Mouse (Mus musculus) 3134 (cell line): ENCODE measurements at regions not wholly inside any gene's neighbourhood (a gene's known extent, or its start where the extent isn't known, plus 50 kb on each side); places are given as distances from the start of the nearest gene placed in this dataset.

ENCODE experiments used
- DNase-seq: peaks from one replicate; pipeline ENCODE4 v3.0.0-alpha.2; 2011; ENCODE audit warnings: low spot score; ENCODE audit not compliant: insufficient read length; ENCODE audit errors: extremely low read depth

DNA sequence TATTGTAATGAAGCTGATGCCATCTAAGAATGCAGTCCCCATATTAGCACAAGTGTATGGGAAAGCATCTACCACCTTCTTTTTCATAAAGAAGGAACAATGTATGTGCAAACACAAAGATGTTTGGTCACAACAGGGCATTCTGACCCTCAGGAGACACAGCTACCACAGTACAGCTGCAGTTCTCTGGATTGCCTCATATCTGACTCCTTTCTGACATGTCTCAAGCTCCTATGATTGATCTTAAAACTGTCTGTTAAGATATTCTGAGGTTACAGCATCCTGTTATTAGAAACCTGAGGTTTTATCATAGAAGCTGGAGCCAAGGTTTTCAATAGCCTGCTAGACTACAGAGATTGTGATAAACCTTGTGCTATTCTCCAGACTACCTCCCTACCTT, 813.0 kb downstream of the Ryr2 start:
- DNase-seq, result no peak

DNA sequence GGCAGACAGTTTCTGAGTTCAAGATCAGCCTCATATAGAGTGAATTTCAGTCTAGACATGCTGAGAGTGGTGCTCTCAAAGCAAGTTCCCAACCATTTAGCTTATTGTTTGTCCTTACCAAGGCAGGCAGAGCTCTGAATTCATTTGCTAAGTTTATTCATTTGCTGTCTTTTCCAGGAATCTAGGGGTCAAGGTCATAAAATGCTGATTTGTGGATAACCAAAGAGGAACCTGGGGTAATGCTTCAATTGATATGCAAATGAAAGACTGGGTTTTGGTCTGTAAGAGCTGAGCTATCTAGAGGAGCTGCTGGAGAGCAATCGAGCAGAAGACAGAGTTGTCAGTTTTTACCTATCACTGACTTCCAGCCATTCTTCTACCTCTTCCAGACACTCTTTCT, 832.8 kb downstream of the Ryr2 start:
- DNase-seq, result no peak

DNA sequence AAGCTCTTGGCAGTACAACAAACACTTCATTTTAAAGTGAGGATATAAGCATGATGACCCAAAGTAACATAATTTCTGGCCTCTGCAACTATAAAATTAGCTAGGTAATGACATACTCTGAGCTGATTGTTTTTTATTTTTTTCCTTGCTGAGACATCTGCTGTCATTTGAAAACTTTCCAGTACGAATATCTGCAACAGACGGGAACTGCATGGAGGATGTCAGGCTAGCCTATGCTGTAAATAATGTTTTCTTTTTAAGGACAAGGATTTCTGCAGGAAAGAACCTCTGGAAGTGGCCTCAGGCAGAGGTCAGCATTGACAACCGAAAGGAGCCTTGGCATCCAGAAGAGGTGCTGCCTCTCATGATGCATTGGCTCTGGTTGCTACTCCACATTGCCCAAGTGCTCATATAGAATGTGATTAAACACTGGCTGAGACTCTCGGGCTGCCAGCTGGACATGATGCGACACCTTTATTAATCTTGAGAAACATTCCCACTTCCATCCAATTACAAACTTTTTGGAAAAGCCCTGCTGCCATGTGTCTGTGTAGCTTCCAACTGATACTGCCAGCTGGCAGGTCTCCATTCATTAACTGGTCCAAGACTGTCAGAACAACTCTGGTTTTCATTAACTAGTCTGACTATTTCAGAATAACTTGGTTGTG, 837.9 kb downstream of the Ryr2 start:
- DNase-seq, result no peak

- DNase-seq, result no peak
Observed at GRCm38 (mm10) chr13:11247541-11247940, 859.2 kb downstream of the Ryr2 start.

DNA sequence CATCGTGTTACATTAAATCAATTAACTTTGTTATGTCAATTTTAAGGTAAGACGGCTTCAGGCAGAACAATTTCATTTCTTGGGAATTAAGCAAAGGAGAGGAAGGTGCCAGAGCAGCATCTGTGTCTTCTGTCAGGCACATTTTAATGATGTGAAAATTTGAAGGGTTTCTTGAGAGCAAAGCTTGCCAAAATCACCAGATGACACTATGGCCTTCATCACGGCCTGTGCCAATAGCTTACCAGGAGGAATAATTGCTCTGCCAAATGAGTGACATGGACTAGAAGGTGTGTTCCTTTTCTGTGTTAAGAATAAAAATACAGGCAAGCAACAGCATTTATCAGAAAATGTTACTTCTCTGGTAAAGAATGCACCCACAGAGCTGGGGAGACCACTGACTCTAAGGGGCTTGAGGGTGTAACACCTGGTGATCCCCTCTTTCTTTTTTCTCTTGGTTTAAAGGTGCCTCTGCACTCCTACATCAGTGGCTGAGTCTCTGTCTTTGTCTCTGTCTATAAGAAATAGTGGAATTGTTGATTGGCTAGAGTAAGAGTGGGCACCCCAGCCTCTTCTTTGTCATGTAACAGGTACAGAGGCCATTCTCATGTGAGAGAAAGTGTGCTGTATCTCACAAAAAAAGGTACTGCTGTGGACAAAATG, 856.2 kb upstream of the Chrm3 start:
- DNase-seq, result no peak

- DNase-seq, result no peak
Observed at GRCm38 (mm10) chr13:11210109-11210508, 849.5 kb upstream of the Chrm3 start.

GRCm38 (mm10) chr13:11205216-11205786, 844.7 kb upstream of the Chrm3 start:
- no peak for DNase-seq

GRCm38 (mm10) chr13:11201978-11202377, 841.3 kb upstream of the Chrm3 start:
- DNase-seq, result no peak

GRCm38 (mm10) chr13:11192471-11192870, 831.8 kb upstream of the Chrm3 start:
- DNase-seq, result no peak

- DNase-seq, result no peak
Observed at GRCm38 (mm10) chr13:11181191-11181590, 820.5 kb upstream of the Chrm3 start.

GRCm38 (mm10) chr13:11180356-11180755, 819.7 kb upstream of the Chrm3 start:
- DNase-seq, result no peak

DNA sequence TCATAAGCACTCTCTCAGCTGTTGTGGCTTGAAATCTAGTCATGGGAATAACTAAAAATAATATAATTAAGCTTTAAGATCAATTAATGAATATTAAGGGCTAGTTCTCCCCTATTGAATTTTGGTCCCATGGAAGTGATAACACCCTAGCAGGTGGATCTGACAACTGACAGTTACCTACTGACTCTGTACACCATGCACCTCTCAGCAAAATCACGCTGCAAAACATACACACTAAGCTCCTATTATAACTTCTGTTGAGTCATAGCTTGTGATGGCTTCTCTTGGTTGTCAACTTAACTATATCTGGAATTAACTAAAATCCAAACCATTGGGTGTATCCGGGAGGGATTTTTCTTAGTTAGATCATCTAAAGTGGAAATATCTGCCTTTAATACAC, 817.9 kb upstream of the Chrm3 start:
- no peak for DNase-seq

DNA sequence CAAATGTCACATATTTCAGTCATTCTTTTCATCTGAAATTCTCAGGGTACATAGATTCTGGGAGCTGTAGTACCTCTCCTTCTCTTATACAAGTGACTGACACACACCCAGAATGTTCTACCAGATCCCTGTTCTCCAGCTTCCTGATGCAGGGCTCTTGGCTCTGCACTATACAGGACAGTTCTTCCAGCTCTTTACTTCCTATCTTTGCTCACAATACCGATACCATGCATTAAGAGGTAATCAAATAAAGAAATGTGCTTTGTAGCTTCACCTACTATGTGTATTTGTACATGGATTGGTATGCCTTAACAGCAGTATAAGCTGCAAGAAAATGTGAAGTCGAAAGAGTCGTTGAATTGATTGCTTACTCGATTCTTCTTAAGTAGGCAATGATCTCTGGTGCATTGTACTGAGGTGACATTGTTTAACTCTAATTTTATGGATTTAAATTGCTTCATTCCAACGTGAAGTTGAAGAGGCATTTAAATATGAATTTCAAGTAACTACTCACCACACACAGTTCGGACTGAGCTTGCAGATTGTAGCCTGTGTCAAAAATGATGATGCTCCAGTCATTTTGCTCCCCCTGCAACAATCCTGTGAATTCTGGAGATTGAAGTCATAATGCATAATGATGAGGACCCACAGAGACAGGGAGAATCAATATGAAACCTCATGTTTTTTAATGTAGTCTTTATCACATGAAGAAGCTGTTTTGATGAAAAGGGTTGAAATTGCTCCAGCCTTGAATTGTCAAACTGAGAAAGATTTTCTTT, 817.2 kb upstream of the Chrm3 start:
- no peak for DNase-seq

DNA sequence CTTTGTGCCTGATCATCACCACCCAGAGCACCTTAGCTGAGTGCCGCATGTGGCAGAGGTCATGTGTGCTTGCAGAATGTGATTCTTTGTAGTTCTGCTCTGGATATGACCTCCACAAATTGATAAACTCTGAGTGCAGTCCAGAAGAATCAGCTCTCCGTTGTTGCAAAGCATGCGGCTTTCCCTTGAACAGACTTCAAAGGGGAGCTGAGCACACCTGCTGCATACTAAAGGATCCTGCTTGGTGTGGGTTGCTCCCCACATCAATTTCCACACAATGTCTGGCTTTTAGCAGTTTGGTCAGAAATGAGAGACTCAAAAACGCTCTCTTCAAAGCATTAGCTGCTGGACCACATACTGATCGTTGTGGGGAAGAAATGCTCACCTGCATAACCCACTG, 806.5 kb upstream of the Chrm3 start:
- DNase-seq, result no peak

- DNase-seq, result no peak
Observed at GRCm38 (mm10) chr13:11164130-11164529, 803.5 kb upstream of the Chrm3 start.

- no peak for DNase-seq
Observed at GRCm38 (mm10) chr13:11147268-11147667, 786.6 kb upstream of the Chrm3 start.

DNA sequence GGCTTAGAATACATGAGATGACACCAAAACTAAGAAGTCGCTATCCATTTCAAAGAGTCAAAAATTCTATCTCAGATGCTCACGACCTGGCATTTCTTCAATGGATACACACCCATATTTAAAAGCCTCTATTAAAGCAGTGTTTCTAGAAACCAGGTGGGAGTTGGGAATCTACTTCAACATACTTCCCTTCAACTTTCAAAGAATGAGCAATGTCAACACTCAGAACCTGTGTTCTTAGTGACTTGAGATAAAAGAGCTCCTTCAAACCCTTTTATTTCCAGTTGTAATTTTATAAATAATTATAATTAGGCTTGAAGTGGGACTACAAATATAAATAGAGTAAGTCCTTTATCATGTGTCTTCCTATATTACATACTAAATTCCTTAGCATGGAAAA, 747.0 kb upstream of the Chrm3 start:
- DNase-seq, result no peak

DNA sequence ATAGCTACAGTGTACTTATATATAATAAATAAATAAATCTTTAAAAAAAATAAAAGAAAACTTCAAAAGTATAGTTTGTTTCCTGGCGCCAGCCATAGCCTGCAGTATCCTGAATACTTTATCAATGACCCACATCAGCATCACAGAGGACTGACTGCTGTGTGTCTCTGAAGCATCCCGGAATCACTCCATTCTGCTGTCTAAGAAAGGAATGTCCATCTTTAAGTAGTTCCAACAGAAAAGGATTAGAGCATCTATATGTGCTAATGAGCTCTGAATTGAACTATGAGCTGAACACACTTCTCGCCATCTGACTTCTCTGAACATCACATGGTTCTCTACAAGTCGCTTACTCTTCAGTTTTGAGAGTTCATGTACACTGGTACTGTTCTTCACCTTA, 745.8 kb upstream of the Chrm3 start:
- DNase-seq, result no peak

- DNase-seq, result no peak
Observed at GRCm38 (mm10) chr13:11105571-11105970, 744.9 kb upstream of the Chrm3 start.

GRCm38 (mm10) chr13:11099586-11099950, 738.9 kb upstream of the Chrm3 start:
- no peak for DNase-seq

GRCm38 (mm10) chr13:11098899-11099585, 738.4 kb upstream of the Chrm3 start:
- DNase-seq, result no peak
